Mouse (Mus musculus) stomach, postnatal 0 days (tissue): ENCODE measurements at regions not wholly inside any gene's neighbourhood (a gene's known extent, or its start where the extent isn't known, plus 50 kb on each side); places are given as distances from the start of the nearest gene placed in this dataset.
"Not testable (repeated sequence)": the region's sequence is repeated elsewhere in the genome, so short reads cannot be mapped to it uniquely, and the experiment has no call there.

Source experiments
- ATAC-seq: fragments of 200-750 bp; cut with Nextera tagmentation; 2 replicates; pipeline ENCODE4 v1.8.0; 2017; ENCODE audit not compliant: low FRiP score, low TSS enrichment
- DNase-seq: peaks from one replicate; pipeline ENCODE4 v3.0.0-alpha.2; 2016; ENCODE audit warnings: low spot score
- H3K27ac ChIP-seq: fragments of 300-500 bp; sonication (generic); replicated peaks from 2 replicates; pipeline ENCODE4 v1.5.1; 2014; ENCODE audit warnings: mild to moderate bottlenecking, control low read depth
- H3K27me3 ChIP-seq: fragments of 300-500 bp; sonication (generic); 2 replicates; pipeline ENCODE4 v1.6.1; 2014; ENCODE audit warnings: low read length; ENCODE audit not compliant: control insufficient read depth, insufficient read depth
- H3K36me3 ChIP-seq: fragments of 300-500 bp; sonication (generic); 2 replicates; pipeline ENCODE4 v1.6.1; 2014; ENCODE audit warnings: low read length, mixed read lengths; ENCODE audit not compliant: control insufficient read depth, insufficient read depth
- H3K4me1 ChIP-seq: fragments of 300-500 bp; sonication (generic); replicated peaks from 2 replicates; pipeline ENCODE4 v1.6.1; 2014; ENCODE audit warnings: antibody characterized with exemption; ENCODE audit not compliant: control insufficient read depth, insufficient read depth
- H3K4me2 ChIP-seq: fragments of 300-500 bp; sonication (generic); replicated peaks from 2 replicates; pipeline ENCODE4 v1.6.1; 2014; ENCODE audit warnings: low read depth, mild to moderate bottlenecking, control low read depth, moderate library complexity
- H3K4me3 ChIP-seq: fragments of 300-500 bp; sonication (generic); 2 replicates; pipeline ENCODE4 v1.5.1; 2014; ENCODE audit warnings: low read depth, low read length, control low read depth
- H3K9ac ChIP-seq: fragments of 300-500 bp; sonication (generic); 2 replicates; pipeline ENCODE4 v1.6.1; 2014; ENCODE audit warnings: mild to moderate bottlenecking, low read length, control low read depth, mixed read lengths
- H3K9me3 ChIP-seq: fragments of 300-500 bp; sonication (generic); 2 replicates; pipeline ENCODE4 v1.6.1; 2016; ENCODE audit warnings: low read length; ENCODE audit not compliant: control insufficient read depth
- CTCF ChIP-seq: IDR thresholded peaks from 2 replicates; pipeline ENCODE4 v1.5.1; 2016; ENCODE audit warnings: antibody characterized with exemption, low read depth, mild to moderate bottlenecking, moderate library complexity
- WGBS: fragments of 180-500 bp; shearing (Covaris S2); extraction: QIAGEN DNeasy Blood & Tissue Kit; methylation state at CpG from one replicate; pipeline ENCODE4 v1.1.7; 2014; 5-methylcytosine and 5-hydroxymethylcytosine counted together

GRCm38 (mm10) chr14:53166327-53166726 is 670.8 kb upstream of the Olfr1507 start:
- not testable (repeated sequence) for ATAC-seq, H3K9me3 ChIP-seq, DNase-seq, H3K36me3 ChIP-seq, H3K9ac ChIP-seq, H3K27ac ChIP-seq, H3K4me3 ChIP-seq, H3K4me1 ChIP-seq, H3K4me2 ChIP-seq, H3K27me3 ChIP-seq
- WGBS = no CpG with 5 or more reads among the region's 2 CpGs

- H3K4me3 ChIP-seq, DNase-seq, H3K4me1 ChIP-seq, H3K36me3 ChIP-seq, H3K27ac ChIP-seq, H3K27me3 ChIP-seq, H3K9me3 ChIP-seq, ATAC-seq, H3K9ac ChIP-seq, H3K4me2 ChIP-seq: not testable (repeated sequence)
- no CpG with 5 or more reads among the region's 2 CpGs for WGBS
Observed at GRCm38 (mm10) chr14:53159012-53159411, 663.5 kb upstream of the Olfr1507 start.

GRCm38 (mm10) chr14:53134783-53135182 is 639.2 kb upstream of the Olfr1507 start:
- not testable (repeated sequence) for H3K27ac ChIP-seq, H3K9ac ChIP-seq, H3K4me1 ChIP-seq, H3K9me3 ChIP-seq, H3K4me3 ChIP-seq, H3K36me3 ChIP-seq, H3K4me2 ChIP-seq, H3K27me3 ChIP-seq, ATAC-seq
- peak; percentile 46 for TF ChIP-seq CTCF
- DNase-seq = peak; percentile 15

- WGBS = 23% methylated on average over 6 of the region's 6 CpGs
- not testable (repeated sequence) for H3K36me3 ChIP-seq, H3K27ac ChIP-seq, H3K4me1 ChIP-seq, H3K4me3 ChIP-seq, H3K9ac ChIP-seq, H3K9me3 ChIP-seq, H3K4me2 ChIP-seq, H3K27me3 ChIP-seq
- ATAC-seq = peak; percentile 59; the same call in 1 of the 2 replicates
- DNase-seq = peak; percentile 49
- peak; percentile 76 for TF ChIP-seq CTCF
Observed at GRCm38 (mm10) chr14:53132390-53132789, 636.8 kb upstream of the Olfr1507 start.

GRCm38 (mm10) chr14:53121704-53122103 is 626.2 kb upstream of the Olfr1507 start:
- not testable (repeated sequence) for ATAC-seq, H3K9me3 ChIP-seq, H3K4me3 ChIP-seq, H3K27ac ChIP-seq, DNase-seq, H3K36me3 ChIP-seq, H3K27me3 ChIP-seq, H3K4me2 ChIP-seq, H3K9ac ChIP-seq, H3K4me1 ChIP-seq
- peak; percentile 54 for TF ChIP-seq CTCF
- 18% methylated on average over 2 of the region's 3 CpGs for WGBS

GRCm38 (mm10) chr14:53109732-53110131 is 614.2 kb upstream of the Olfr1507 start:
- not testable (repeated sequence) for H3K27me3 ChIP-seq, H3K4me3 ChIP-seq, DNase-seq, H3K9me3 ChIP-seq, H3K4me1 ChIP-seq, ATAC-seq, H3K4me2 ChIP-seq, H3K27ac ChIP-seq, H3K9ac ChIP-seq, H3K36me3 ChIP-seq
- 62% methylated on average over 3 of the region's 3 CpGs for WGBS

- not testable (repeated sequence) for H3K27ac ChIP-seq, H3K4me2 ChIP-seq, H3K27me3 ChIP-seq, ATAC-seq, H3K4me1 ChIP-seq, H3K9ac ChIP-seq, H3K4me3 ChIP-seq, H3K9me3 ChIP-seq, H3K36me3 ChIP-seq, DNase-seq
- WGBS = 26% methylated on average over 5 of the region's 5 CpGs
- peak; percentile 54 for TF ChIP-seq CTCF
Observed at GRCm38 (mm10) chr14:53101362-53101761, 605.8 kb upstream of the Olfr1507 start.

GRCm38 (mm10) chr14:53090921-53091320 is 595.4 kb upstream of the Olfr1507 start:
- H3K4me3 ChIP-seq, H3K9ac ChIP-seq, H3K27ac ChIP-seq, H3K4me1 ChIP-seq, ATAC-seq, DNase-seq, H3K36me3 ChIP-seq, H3K4me2 ChIP-seq, H3K27me3 ChIP-seq, H3K9me3 ChIP-seq: not testable (repeated sequence)

- H3K4me2 ChIP-seq, H3K9me3 ChIP-seq, H3K9ac ChIP-seq, H3K4me1 ChIP-seq, H3K27me3 ChIP-seq, H3K4me3 ChIP-seq, H3K27ac ChIP-seq, ATAC-seq, DNase-seq, H3K36me3 ChIP-seq: not testable (repeated sequence)
- WGBS = 58% methylated on average over 4 of the region's 4 CpGs
Observed at GRCm38 (mm10) chr14:53081853-53082252, 586.3 kb upstream of the Olfr1507 start.
